Mouse (Mus musculus): ENCODE results near the gene Parvg. TPM values are rescaled to one million over a fixed set of nuclear protein-coding genes. Genes with fewer than 3 reads are reported as not detected.

The Parvg gene
- total RNA-seq, 2 experiments from 2014 or later = 20.9 to 26.6 TPM

DNA sequence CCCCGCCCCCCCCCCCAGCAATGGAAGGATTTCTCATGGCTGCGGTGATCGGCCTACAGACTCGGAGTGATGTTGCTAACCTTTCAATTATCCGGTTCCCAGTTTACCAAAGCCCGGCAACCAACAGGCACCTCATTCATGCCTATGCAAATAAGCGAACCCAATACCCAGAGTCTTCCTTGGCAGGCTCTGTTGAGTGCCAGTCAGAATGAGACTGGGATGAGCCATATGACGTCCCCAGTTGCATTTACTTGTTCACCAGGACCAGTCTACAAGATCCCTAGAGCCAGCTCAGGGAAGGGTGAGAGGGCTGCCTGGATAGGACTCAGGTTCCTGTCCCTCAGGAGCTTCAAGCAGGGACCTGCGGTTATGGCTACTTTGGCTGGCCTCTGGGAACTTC lies 29.4 kb upstream of the Parvg start:
- no peak for TF ChIP-seq CTCF (conservative IDR thresholded peaks at IDR 0.05)
- H3K4me3 ChIP-seq = no peak overlapping the region
- no peak for DNase-seq (ENCODE audit: low spot score in 2 of 2)
- H3K27ac ChIP-seq = no peak overlapping the region

- Histone ChIP-seq H3K4me3 (no peak overlapping the region), H3K27ac (no peak overlapping the region)
- no peak for TF ChIP-seq CTCF (conservative IDR thresholded peaks at IDR 0.05)
- DNase-seq (ENCODE audit: low spot score in 2 of 2) = no peak
Observed at GRCm38 (mm10) chr15:84295225-84295624, 28.6 kb upstream of the Parvg start.

DNA sequence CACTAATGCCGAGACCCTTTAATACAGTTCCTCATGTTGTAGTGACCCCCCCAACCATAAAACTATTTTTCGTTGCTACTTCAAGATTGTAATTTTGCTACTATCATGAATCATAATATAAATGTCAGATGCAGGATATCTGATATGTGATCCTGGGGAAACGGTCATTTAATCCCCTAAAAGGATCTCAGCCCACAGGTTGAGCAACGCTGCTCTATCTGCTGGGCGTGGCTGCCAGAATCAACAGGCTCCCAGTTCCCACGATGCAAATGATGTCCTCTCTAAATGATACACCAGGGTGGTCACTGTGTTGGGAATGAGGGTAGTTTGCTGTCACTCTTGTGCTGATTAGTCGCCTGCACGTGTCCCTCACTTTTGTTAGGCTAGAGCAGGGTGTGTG lies 26.4 kb upstream of the Parvg start:
- DNase-seq (ENCODE audit: low spot score in 2 of 2) = no peak
- Histone ChIP-seq H3K4me3 (no peak overlapping the region), H3K27ac (no peak overlapping the region)
- no peak for TF ChIP-seq CTCF (conservative IDR thresholded peaks at IDR 0.05)

DNA sequence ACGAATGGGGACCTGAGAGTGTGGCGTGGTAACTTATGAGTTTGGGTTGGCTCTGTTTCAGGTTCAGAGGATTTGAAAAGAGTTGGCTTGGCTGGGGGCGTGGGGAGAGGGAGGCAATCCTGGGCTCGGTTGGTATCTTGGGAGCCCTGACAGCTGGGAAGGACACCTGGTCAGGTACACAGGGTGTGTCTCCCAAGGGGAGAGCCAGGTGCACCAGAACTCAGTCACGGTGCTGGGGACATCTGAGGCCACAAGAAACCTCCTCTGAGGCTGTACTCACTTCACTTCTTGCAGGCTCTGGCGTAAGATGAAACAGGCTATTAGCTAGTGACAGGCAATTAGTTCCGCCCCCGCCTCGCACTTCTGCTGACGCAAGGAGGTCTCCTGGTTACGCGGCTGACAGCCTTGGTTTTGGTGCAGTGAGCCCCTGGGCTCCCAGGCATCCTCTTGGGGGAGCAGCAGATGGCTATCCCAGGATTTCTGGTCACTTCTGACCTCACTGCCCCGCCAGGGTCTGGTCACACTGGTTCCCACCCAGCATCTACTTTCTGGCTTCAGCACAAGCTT lies 24.9 kb upstream of the Parvg start:
- DNase-seq (ENCODE audit: low spot score in 2 of 2) = peak; percentile 75 to 79
- Histone ChIP-seq H3K27ac (peak overlapping the region; percentile 85), H3K4me3 (no peak overlapping the region)
- TF ChIP-seq CTCF (conservative IDR thresholded peaks at IDR 0.05) = no peak

DNA sequence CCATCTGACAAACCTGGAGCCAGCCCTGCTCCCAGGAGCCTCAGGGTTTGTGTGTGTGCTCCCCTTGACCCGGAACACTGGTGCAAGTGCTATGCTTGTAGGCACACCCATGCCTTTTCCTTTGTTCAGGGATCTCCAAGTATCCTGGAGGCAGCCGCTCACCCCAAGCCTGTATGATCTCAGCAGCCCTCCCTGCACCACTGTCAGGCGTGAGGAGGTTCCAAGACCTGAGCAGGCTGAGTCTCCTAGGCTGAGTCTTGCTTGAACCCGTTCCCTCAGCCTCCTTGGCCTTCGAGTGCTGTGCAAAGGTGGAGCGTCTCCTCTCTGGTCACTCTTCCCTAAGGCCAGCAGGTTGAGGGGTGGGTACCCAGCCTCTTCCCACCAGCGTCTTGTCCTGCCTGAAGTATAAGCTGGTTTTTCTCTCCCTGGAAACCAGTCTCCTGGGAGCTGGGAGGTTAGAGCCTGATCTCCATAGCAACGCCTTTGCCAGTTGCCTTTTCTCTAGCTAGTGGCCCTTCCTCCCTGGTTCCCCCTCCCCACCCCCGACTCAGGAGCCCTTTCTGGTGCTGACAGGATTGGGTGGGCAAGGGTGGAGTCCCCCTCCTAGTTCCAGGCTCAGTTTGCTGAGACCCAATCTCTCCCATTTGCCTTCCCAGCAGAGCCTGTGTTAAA lies 24.0 kb upstream of the Parvg start:
- no peak for TF ChIP-seq CTCF (conservative IDR thresholded peaks at IDR 0.05)
- H3K4me3 ChIP-seq = no peak overlapping the region
- peak overlapping the region; percentile 85 for H3K27ac ChIP-seq
- no peak for DNase-seq (ENCODE audit: low spot score in 2 of 2)

DNA sequence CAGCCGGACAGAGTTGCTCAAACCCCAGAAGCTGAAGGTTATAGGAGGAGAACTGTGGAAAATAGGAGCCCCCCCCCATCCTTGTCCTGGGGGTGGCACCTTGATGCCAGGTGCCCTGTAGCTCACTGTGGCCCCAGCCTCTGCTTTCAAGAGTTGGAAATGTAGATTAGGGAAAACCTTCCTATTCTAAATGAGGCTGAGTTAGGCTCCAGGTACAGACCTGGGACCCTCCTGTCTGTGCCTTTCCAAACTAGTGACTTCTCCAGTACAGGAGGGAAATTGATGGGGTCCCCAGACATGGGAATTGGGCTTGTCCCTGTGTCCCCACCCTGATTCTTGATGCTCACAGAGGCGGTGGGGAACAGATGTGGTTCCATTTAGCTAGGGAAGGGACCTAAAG lies 23.2 kb upstream of the Parvg start:
- H3K27ac ChIP-seq = peak overlapping the region; percentile 85

DNA sequence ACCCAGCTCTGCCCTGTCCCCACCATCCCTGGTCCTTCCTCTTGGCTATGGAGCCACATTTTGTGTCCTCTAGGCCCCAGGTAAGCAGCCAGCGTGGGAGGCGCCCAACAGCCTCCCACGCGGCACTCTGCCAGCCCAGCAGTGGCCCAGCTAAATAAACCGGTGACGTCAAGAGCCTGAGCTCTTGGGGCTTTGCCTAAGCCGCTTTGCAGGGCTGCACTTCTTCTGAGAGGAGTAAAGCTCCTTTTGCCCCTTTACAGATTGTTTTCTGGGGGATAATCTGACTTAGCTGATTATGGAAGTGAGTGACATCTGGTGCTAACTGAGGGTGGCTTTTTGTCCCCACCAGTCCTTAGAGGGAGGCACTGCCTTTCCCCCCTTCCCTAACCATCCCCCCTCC lies 22.8 kb upstream of the Parvg start:
- TF ChIP-seq CTCF (conservative IDR thresholded peaks at IDR 0.05) = no peak
- H3K27ac ChIP-seq = peak overlapping the region; percentile 85
- no peak overlapping the region for H3K4me3 ChIP-seq
- DNase-seq (ENCODE audit: low spot score in 2 of 2) = no peak

More for the DNA sequence above, 23.2 kb upstream of the Parvg start:
- no peak overlapping the region for H3K4me3 ChIP-seq
- no peak for TF ChIP-seq CTCF (conservative IDR thresholded peaks at IDR 0.05)
- DNase-seq (ENCODE audit: low spot score in 2 of 2) = no peak

DNA sequence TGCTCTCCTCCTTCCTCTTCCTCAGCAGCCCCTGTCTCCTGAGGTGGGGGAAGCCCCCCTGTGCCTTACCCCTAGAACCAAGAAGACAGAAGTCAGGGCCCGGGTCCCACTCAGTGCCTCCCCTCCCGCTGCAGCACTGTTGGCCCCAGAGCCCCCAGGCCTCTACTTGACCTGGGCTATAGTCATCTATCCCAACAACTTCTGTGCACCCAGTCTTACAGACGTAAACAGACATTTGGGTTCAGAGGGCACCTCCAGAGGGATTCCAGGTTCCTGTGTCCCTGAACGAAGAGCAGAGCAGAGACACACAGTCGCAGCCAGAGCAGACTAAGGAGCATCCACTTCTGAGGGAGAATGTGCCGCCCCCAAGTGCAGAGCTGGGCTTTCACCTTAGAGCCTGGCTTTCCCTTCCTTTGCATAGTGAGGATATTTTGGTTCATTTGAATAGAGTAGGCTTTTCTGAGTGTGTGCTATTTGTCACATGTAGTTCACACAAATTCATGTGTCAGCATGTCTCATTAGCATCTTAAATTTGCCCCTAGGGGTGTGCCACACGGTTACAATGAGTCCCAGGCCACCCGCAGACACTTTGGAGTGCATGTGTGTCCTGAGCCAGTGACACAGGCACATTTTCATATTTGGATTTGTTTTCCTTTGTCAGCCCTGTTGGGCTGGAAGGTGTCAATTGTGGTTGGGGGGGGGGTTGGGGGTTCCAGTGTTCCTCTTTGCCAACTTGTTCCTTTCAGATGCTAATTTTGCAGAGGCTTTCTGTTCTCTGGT lies 22.0 kb upstream of the Parvg start:
- no peak for DNase-seq (ENCODE audit: low spot score in 2 of 2)
- TF ChIP-seq CTCF (conservative IDR thresholded peaks at IDR 0.05) = no peak
- no peak overlapping the region for H3K4me3 ChIP-seq
- H3K27ac ChIP-seq = peak overlapping the region; percentile 85

GRCm38 (mm10) chr15:84303264-84303663 lies 20.6 kb upstream of the Parvg start:
- Histone ChIP-seq H3K27ac (peak overlapping the region; percentile 44; the same call in 1 of the 2 replicates), H3K4me3 (no peak overlapping the region)
- no peak for TF ChIP-seq CTCF (conservative IDR thresholded peaks at IDR 0.05)
- DNase-seq (ENCODE audit: low spot score in 2 of 2) = no peak

GRCm38 (mm10) chr15:84305333-84305732 lies 18.5 kb upstream of the Parvg start:
- no peak for DNase-seq (ENCODE audit: low spot score in 2 of 2)
- no peak overlapping the region for H3K4me3 ChIP-seq
- peak overlapping the region; percentile 32; the same call in 1 of the 2 replicates for H3K27ac ChIP-seq
- TF ChIP-seq CTCF (conservative IDR thresholded peaks at IDR 0.05) = no peak

GRCm38 (mm10) chr15:84310271-84310670 lies 13.6 kb upstream of the Parvg start:
- TF ChIP-seq CTCF (conservative IDR thresholded peaks at IDR 0.05) = no peak
- H3K27ac ChIP-seq = peak overlapping the region; percentile 66
- no peak for DNase-seq (ENCODE audit: low spot score in 2 of 2)
- H3K4me3 ChIP-seq = no peak overlapping the region

GRCm38 (mm10) chr15:84311295-84312085 lies 12.3 kb upstream of the Parvg start:
- Histone ChIP-seq H3K4me3 (no peak overlapping the region), H3K27ac (peak overlapping the region; percentile 66)
- DNase-seq (ENCODE audit: low spot score in 2 of 2) = no peak
- no peak for TF ChIP-seq CTCF (conservative IDR thresholded peaks at IDR 0.05)

All from layer of hippocampus, adult 2 months (tissue).